Mouse (Mus musculus) forebrain, embryonic 16.5 days (tissue): ENCODE results near the gene Mkln1. TPM values are rescaled to one million over a fixed set of nuclear protein-coding genes. Genes with fewer than 3 reads are reported as not detected.

ENCODE experiments used
- ATAC-seq: fragments of 200-750 bp; cut with Nextera tagmentation; 2 replicates; pipeline ENCODE4 v1.8.0; 2017; ENCODE audit warnings: mild to moderate bottlenecking, moderate library complexity
- H3K27ac ChIP-seq: fragments of 300-500 bp; sonication (generic); 2 replicates; pipeline ENCODE4 v1.5.1; 2014; ENCODE audit warnings: low read length, control low read depth
- H3K27me3 ChIP-seq: fragments of 300-500 bp; sonication (generic); replicated peaks from 2 replicates; pipeline ENCODE4 v1.6.1; 2014; ENCODE audit warnings: low read length; ENCODE audit not compliant: control insufficient read depth, insufficient read depth
- H3K36me3 ChIP-seq: fragments of 300-500 bp; sonication (generic); 2 replicates; pipeline ENCODE4 v1.6.1; 2014; ENCODE audit not compliant: control insufficient read depth, insufficient read depth
- H3K4me1 ChIP-seq: fragments of 300-500 bp; sonication (generic); replicated peaks from 2 replicates; pipeline ENCODE4 v1.6.1; 2014; ENCODE audit warnings: low read length; ENCODE audit not compliant: control insufficient read depth, insufficient read depth
- H3K4me2 ChIP-seq: fragments of 300-500 bp; sonication (generic); 2 replicates; pipeline ENCODE4 v1.6.1; 2014; ENCODE audit warnings: mild to moderate bottlenecking, low read length, control low read depth
- H3K4me3 ChIP-seq: fragments of 300-500 bp; sonication (generic); replicated peaks from 2 replicates; pipeline ENCODE4 v1.5.1; 2014; ENCODE audit warnings: mild to moderate bottlenecking, low read length, control low read depth
- H3K9ac ChIP-seq: fragments of 300-500 bp; sonication (generic); replicated peaks from 2 replicates; pipeline ENCODE4 v1.6.1; 2014; ENCODE audit warnings: low read depth, low read length, control low read depth
- H3K9me3 ChIP-seq: fragments of 300-500 bp; sonication (generic); 2 replicates; pipeline ENCODE4 v1.6.1; 2016; ENCODE audit warnings: low read length; ENCODE audit not compliant: control insufficient read depth
- WGBS: fragments of 180-500 bp; shearing (Covaris S2); extraction: QIAGEN DNeasy Blood & Tissue Kit; methylation state at CpG from one replicate; pipeline ENCODE4 v1.1.7; 2014; 5-methylcytosine and 5-hydroxymethylcytosine counted together
- polyA plus RNA-seq: library from polyadenylated mRNA; unstranded; fragments of >200 nt; fragmentation: Nextera tagmentation; extraction: Ambion mirVana; gene quantifications from 2 replicates; pipeline ENCODE4 v1.2.1, GENCODE M21; 2015

The Mkln1 gene
- 159 and 177 TPM in 2 replicates for polyA plus RNA-seq

GRCm38 (mm10) chr6:31398431-31399205 lies at the start of gene Mkln1:
TSS of gene Mkln1 (plus strand) at chr6:31398735.
- H3K4me3 ChIP-seq, result peak within 1 kb of the TSS; percentile 93
- under 1% methylated on average over 63 of the region's 65 CpGs for WGBS
- H3K9me3 ChIP-seq, result no peaks in the 10 kb centered on the region
- ATAC-seq, result peak; percentile 99
- H3K4me1 ChIP-seq, result peaks cover 28% of the 10 kb centered on the region
- no peaks in the 10 kb centered on the region for H3K36me3 ChIP-seq
- peak within 1 kb of the TSS; percentile 85 for H3K9ac ChIP-seq
- H3K4me2 ChIP-seq, result peak within 1 kb of the TSS; percentile 92
- H3K27me3 ChIP-seq, result no peaks in the 10 kb centered on the region
- peak within 1 kb of the TSS; percentile 92 for H3K27ac ChIP-seq

- 75% methylated on average over 26 of the region's 26 CpGs for WGBS
- no peak overlapping the region for H3K9ac ChIP-seq
- no peak overlapping the region for H3K4me3 ChIP-seq
- no peak overlapping the region for H3K4me2 ChIP-seq
- peaks cover 7% of the 10 kb centered on the region for H3K4me1 ChIP-seq
- ATAC-seq, result no peak
- H3K27ac ChIP-seq, result no peak overlapping the region
- no peaks in the 10 kb centered on the region for H3K9me3 ChIP-seq
- no peaks in the 10 kb centered on the region for H3K36me3 ChIP-seq
- no peaks in the 10 kb centered on the region; the same call in 1 of the 2 replicates for H3K27me3 ChIP-seq
Measured at GRCm38 (mm10) chr6:31356444-31357191, 41.9 kb upstream of the Mkln1 start.

GRCm38 (mm10) chr6:31357286-31357685 lies 41.2 kb upstream of the Mkln1 start:
- Histone ChIP-seq H3K4me1 (peaks cover 7% of the 10 kb centered on the region), H3K27ac (no peak overlapping the region), H3K4me2 (no peak overlapping the region), H3K4me3 (no peak overlapping the region), H3K27me3 (no peaks in the 10 kb centered on the region), H3K9ac (no peak overlapping the region), H3K9me3 (no peaks in the 10 kb centered on the region), H3K36me3 (no peaks in the 10 kb centered on the region)
- WGBS, result 41% methylated on average over 4 of the region's 4 CpGs
- peak; percentile 84 for ATAC-seq

GRCm38 (mm10) chr6:31362617-31363016 lies 35.9 kb upstream of the Mkln1 start:
- H3K9me3 ChIP-seq, result no peaks in the 10 kb centered on the region
- no peak overlapping the region for H3K9ac ChIP-seq
- 66% methylated on average over 11 of the region's 11 CpGs for WGBS
- H3K27me3 ChIP-seq, result no peaks in the 10 kb centered on the region
- no peak for ATAC-seq
- no peaks in the 10 kb centered on the region for H3K4me1 ChIP-seq
- no peak overlapping the region for H3K4me2 ChIP-seq
- H3K4me3 ChIP-seq, result no peak overlapping the region
- no peak overlapping the region for H3K27ac ChIP-seq
- H3K36me3 ChIP-seq, result no peaks in the 10 kb centered on the region

- Histone ChIP-seq H3K9ac (no peak overlapping the region), H3K4me3 (no peak overlapping the region), H3K27ac (no peak overlapping the region), H3K4me1 (no peaks in the 10 kb centered on the region), H3K27me3 (no peaks in the 10 kb centered on the region), H3K4me2 (no peak overlapping the region), H3K36me3 (no peaks in the 10 kb centered on the region), H3K9me3 (no peaks in the 10 kb centered on the region)
- ATAC-seq, result no peak
- 92% methylated on average over 3 of the region's 3 CpGs for WGBS
Measured at GRCm38 (mm10) chr6:31364399-31364798, 34.1 kb upstream of the Mkln1 start.

- no peak overlapping the region for H3K27ac ChIP-seq
Measured at GRCm38 (mm10) chr6:31367947-31368346, 30.6 kb upstream of the Mkln1 start.

GRCm38 (mm10) chr6:31368559-31368958 lies 30.0 kb upstream of the Mkln1 start:
- Histone ChIP-seq H3K4me2 (no peak overlapping the region), H3K27ac (no peak overlapping the region), H3K4me3 (no peak overlapping the region), H3K27me3 (no peaks in the 10 kb centered on the region), H3K36me3 (no peaks in the 10 kb centered on the region), H3K4me1 (no peaks in the 10 kb centered on the region), H3K9me3 (no peaks in the 10 kb centered on the region), H3K9ac (no peak overlapping the region)
- no peak for ATAC-seq
- 69% methylated on average over 1 of the region's 1 CpGs for WGBS

More at GRCm38 (mm10) chr6:31367947-31368346, 30.6 kb upstream of the Mkln1 start:
- H3K9me3 ChIP-seq, result no peaks in the 10 kb centered on the region
- no peaks in the 10 kb centered on the region for H3K27me3 ChIP-seq
- H3K4me1 ChIP-seq, result no peaks in the 10 kb centered on the region
- H3K36me3 ChIP-seq, result no peaks in the 10 kb centered on the region
- 81% methylated on average over 10 of the region's 10 CpGs for WGBS
- no peak overlapping the region for H3K4me2 ChIP-seq
- ATAC-seq, result no peak
- H3K4me3 ChIP-seq, result no peak overlapping the region
- no peak overlapping the region for H3K9ac ChIP-seq

GRCm38 (mm10) chr6:31369875-31370274 lies 28.7 kb upstream of the Mkln1 start:
- Histone ChIP-seq H3K36me3 (no peaks in the 10 kb centered on the region), H3K27ac (no peak overlapping the region), H3K9me3 (no peaks in the 10 kb centered on the region), H3K4me2 (no peak overlapping the region), H3K4me1 (no peaks in the 10 kb centered on the region), H3K9ac (no peak overlapping the region), H3K4me3 (no peak overlapping the region), H3K27me3 (no peaks in the 10 kb centered on the region)
- WGBS, result 72% methylated on average over 3 of the region's 3 CpGs
- ATAC-seq, result no peak

- no peak for ATAC-seq
- H3K27me3 ChIP-seq, result no peaks in the 10 kb centered on the region
Measured at GRCm38 (mm10) chr6:31370550-31371061, 27.9 kb upstream of the Mkln1 start.

More at GRCm38 (mm10) chr6:31370550-31371061, 27.9 kb upstream of the Mkln1 start:
- Histone ChIP-seq H3K27ac (no peak overlapping the region), H3K4me3 (no peak overlapping the region), H3K4me2 (no peak overlapping the region), H3K4me1 (no peaks in the 10 kb centered on the region), H3K9ac (no peak overlapping the region), H3K9me3 (no peaks in the 10 kb centered on the region), H3K36me3 (no peaks in the 10 kb centered on the region)
- WGBS, result 42% methylated on average over 14 of the region's 14 CpGs
